Mouse (Mus musculus) monocyte, adult 2 months (primary cell): ENCODE results near the gene 1700113H08Rik.

ENCODE experiments used
- DNase-seq, 2 experiments: peaks; one replicate each; pipeline ENCODE4 v3.0.0; 2022; ENCODE audit warnings: low spot score in 2 of 2, low read depth in 1 of 2

The 1700113H08Rik gene

DNA sequence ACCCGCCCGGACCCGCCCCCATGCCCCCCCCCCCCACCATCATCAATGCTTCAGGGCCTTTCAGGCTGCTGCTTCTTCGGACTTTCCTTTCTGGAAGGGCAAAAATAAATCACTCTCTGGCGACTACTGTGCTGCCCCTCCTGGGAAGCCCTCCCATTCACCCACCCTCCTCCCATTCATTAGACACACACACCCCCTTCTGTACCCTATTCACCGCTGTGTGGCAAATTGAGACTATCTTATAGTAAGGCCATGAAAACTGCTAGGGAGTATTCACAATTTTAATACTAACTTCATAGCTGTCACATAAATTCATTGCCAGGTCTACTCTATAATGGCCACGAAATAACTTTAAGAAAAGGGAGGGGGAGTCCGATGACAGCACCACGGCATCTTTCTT lies 1.1 kb downstream of the 1700113H08Rik start:
- DNase-seq = no peak

DNA sequence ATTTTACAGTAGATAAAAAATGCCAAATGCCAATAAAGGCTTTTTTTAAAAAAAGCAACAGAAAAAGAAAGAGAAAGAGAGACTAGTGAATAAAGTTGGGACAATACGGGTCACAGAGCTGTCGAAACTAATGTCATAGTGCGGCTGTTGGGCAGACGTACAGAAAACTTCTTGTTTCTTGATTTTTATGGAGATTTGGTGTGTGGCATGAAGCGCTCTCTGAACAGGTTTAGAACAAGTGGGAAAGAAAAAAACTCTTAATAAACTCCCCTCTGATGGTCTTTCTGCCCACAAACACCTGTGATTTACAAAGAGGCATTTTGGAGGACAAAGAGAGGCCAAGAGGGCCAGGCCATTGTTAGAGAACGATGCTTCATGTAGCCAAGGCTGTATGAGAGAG lies 1.6 kb downstream of the 1700113H08Rik start:
- DNase-seq = no peak

DNA sequence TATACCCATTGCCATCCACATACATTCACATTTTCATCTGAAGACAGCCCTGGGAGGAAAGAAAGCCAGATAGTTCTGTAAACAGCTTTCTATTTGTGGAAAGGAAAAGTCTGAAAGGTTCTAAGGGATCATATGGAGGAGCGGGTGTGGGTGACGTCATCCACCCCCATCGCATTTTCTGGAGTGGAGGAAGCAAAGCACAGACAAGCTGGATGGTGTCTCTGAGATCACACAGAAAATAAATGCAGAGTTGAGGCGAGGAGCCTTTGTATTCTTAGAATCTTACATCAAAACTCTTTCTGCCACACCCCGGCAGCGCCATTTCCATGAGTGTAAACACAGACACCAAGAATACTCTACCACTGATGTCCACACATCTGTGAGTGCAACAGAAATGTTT lies 26.4 kb downstream of the 1700113H08Rik start:
- DNase-seq = no peak

DNA sequence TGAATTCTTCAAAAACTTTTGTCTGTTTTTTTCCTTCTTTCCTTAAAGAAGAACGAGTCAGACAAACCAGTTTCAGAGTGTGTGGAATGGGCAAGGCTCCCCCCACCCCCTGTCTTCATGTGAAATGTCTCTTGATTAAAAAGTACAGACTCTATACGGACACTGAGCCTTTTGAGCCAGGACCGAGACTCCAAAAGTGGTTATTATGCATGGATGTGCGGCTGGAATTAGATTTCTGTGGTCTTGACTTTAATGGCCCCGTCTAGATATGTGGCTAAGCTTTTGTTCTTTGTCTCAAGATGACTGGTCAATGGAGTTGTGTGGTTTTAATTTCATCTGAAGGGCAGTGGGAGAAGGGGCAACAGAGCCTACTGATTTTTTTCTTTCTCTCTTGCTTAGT lies 29.8 kb downstream of the 1700113H08Rik start:
- DNase-seq = no peak

DNA sequence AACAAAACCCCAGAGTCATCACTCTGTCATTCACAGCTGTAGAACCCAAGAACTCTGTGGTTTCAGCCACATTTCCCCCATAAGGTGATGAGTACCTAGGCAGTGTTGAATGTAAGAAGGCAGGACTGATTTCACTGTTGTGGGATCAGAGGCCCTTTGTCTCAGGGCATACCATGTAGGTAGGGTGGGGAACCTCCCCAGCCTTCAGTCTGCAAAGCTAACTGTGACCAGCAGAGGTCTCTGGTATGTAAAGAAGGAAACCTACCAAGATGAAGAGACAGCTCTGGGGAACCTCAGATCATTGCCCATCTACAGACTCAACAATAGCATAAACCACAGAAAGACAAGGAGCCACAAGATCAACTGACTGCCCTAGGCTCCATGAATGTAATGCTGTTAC lies 36.4 kb downstream of the 1700113H08Rik start:
- no peak for DNase-seq

DNA sequence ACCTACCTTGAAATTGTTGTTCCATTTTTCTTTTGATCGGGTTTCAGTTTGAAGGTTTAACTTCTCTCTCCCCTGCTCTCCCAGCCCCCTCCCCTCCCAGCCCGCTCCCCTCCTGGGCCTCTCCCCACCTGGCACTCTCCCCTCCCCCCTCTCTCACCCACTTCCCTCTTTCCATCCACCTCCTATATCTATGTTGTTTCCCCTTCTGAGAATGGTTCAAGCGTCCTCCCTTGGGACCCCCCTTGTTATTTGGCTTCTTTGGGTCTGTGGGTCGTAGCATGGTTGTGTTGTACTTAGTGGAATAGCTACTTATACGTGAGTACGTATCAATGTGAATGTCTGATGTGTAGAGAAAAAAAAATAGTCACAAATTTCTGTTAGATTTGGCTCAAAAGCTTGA lies 40.9 kb downstream of the 1700113H08Rik start:
- DNase-seq = no peak

DNA sequence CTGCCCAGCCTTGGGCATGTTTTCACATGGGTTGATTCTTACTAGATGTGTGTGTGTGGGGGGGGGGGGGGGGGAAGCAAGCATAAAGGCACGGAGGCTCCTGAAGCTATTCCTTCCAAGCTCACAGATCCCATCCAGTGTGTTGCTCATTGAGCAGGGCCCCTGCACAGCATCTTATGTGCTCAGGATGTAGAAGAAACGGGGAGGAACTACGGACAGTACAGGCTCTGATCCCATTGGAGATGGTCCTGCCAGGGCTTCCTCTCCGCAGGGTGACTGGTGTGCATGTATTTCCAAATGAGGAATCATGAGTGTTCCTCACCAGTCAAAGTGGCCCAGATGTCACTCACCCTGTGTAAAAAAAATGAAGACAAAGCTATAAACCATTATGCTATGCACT lies 42.8 kb downstream of the 1700113H08Rik start:
- no peak for DNase-seq

DNA sequence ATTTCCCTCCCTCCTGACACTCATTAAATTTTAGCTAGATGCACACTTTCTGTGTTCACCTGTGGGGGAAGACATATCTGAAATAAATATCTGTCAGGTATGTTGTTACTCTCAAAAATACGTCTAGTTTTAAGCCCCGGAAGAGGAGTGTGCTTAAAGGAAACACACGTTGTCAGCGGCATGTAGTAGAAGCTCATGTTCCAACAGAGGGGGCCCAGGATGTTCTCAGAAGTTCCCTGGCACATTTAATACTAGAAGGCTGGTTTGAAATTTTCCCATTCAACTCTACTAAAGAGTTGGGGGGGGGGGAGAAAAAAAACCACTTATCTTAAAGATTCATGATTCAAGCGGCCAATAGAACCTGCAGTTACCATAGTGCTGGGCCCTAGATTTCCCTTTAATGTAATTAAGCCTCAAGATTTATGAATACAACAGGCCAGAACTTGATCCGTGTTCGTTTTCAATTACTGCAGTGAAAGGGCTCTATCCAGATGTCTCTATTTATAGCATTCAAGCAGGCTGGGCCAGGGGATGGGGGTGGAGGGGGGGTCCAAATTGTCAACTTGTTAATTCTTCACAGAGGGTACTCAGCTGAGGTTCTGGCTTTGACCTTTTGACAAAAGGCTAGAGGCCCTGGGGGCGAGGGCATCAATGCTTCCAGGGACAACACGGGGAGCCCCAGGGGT lies 43.6 kb downstream of the 1700113H08Rik start:
- no peak for DNase-seq

DNA sequence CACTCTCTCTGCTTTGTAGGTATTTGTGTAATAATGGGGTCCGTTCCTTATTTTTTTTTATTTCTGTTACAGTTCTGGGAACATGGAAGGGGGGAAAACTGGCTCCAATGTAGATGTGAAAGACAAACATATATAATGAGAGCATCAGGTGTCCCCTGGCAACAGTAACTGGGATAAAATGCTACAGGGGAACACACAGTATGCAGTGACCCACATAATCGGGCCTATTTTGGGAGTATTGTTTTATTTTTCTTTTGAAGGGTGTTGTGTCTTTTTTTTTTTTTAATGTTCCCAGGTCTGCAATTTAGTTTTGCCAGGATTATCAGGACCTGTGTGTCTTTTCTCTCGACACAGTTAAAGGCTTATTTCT lies 44.1 kb downstream of the 1700113H08Rik start:
- DNase-seq = no peak

DNA sequence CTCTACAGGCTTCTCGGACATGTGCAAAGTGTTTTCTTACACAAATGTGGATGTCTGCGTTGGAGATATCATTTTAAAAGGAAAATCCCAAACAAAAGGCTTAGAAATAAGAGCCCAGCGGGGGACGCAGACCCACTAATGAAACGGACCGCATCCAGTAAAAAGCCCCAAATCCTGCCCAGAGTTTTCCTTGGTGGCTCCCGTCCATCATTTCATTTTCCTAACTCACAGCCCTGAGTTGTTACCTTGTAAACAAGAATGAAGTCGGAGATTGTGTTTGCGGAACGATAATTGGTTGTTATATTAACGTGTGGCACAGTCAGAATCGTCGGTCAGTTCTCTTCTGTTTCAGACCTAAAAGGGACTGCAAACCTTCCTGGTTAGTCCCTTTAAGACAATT lies 44.6 kb downstream of the 1700113H08Rik start:
- no peak for DNase-seq

DNA sequence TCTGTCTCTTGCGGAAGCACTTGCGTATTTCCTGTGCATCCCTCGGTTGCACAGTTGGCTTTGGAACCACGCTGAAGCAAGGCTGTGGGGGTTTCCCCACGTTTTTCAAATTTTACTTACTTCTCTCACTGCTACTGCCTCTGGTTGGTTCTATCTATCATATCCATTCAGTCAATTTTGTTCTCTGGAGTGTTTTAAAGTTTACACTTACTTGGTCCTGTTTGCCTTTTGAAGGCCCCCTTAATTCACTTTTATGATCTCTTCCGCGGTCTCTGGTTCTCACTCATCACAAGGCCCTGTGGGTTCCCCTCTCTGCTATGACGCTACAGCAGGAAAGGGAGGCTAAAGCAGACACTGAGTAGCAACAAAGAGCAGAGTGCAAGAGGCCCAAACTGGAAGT lies 45.4 kb downstream of the 1700113H08Rik start:
- DNase-seq = no peak

DNA sequence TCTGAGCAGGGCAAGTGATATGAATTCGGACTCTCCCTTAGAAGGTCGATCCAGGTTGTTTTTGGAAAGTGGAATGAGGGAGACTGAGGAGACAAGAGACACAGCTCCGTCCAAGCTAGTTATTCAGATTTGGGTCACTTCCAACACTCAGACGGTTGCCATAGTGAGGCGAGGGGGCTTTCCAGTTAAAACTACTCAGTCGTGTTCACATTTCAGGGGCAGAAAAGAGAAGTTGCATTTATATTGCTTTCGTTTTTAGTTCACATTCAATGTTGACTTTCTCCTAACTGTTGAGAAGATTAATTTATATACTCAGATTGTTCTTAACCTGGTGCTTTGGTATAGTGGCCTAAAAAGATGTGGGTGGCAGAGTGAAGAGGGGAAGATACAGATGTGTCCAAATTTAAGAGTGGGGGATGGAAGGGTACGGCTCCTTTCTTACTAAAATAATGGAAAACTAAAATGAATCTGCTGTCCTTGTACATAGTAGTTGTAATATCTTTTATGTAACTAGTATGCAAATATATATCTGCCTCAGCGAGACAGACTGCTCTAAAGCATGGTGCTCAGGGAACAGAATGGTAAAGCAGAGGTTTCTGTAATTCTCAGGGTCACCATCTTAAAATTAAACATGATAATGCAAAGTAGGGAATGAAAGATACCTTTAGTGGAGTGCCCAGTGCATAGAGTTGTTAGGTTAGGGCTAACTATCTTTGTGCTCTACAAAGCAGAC lies 49.9 kb downstream of the 1700113H08Rik start:
- DNase-seq = no peak

DNA sequence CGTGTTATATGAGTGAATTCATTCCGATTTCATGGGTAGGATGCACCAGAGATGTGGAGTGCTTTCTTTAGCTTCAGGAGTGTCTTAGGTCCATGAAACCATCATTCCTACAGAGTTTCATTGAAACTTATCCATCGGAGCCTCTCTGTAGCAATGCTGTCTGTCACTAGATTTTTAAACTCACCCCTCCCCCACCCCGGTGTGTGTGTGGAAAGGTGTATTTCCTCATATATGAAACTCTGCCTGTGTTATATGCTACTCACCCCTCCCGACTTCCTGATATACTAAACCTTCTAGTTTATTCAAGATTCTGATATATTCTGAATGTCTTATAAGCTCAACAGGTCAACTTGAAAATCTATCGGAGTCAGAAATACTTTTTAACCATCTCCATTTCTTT lies 50.5 kb downstream of the 1700113H08Rik start:
- DNase-seq = no peak

DNA sequence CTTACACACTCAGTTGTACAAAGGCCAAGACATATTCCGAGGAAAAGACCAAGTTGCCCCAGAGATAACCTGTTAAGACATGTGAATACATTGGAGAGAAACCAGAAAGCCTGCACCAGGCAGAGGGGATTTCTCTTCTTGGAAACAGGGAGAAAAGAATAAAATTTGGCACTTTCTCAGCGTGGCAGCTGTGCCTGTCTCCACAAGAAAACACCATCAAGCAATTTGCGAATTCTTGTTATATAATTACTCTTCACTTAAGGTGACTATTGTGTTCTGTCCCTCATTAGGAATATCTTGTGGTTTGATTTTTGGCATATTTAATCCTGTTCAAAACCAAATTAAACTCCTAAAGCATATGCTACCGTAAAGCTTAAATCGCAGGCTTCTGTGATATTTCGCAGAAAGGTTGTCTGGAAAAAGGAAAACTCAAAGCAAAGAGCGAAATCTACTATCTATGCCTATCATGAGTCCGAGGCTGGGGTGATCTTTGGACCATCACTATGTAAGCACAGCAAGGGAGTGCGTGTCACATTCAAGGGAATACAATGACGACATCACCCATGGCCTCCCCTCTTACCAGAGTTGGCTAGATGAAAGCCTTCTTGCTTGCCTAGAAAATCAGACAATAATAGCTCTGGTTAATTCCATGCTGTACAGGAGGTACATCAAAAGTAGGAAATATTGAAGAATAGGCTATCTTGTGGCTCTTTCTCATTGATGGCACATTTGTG lies 51.4 kb downstream of the 1700113H08Rik start:
- DNase-seq = no peak

DNA sequence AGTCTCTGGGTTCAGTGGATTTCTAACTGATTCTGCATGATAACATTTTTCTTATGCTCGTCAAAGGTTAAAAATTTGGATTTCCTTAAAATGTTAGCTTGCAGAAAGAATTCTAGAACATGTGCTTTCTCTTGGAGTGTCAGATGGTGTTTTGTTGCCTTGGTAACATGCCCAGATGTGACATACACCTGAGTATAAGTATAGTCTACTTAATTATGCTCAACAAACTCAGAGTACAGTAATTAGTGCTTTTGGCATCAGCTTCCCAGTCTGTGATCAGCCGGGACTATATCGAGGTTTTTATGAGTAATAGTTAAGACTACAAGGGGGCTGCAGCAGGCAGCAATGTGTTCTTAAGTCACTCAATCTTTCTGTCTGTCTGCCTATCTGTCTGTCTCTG lies 53.1 kb downstream of the 1700113H08Rik start:
- DNase-seq = no peak

DNA sequence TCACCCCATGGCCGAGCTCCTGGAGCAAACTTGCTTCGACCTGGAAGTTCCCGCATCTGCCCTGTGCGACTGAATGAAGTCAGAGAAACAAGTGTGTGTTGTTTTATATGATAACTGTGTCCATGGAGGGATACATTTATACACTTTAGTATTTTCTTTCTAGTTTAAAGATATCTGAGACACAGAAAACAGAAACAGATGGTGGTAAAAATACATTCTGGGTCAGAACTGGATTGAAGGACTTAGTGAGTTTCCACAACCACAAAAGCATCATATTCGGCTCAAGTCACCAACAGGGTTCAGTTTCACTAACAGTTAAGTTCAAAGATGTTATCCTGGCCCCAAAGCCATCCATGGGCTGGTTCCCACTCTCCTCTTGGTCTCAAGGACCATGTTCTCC lies 67.2 kb downstream of the 1700113H08Rik start:
- no peak for DNase-seq

DNA sequence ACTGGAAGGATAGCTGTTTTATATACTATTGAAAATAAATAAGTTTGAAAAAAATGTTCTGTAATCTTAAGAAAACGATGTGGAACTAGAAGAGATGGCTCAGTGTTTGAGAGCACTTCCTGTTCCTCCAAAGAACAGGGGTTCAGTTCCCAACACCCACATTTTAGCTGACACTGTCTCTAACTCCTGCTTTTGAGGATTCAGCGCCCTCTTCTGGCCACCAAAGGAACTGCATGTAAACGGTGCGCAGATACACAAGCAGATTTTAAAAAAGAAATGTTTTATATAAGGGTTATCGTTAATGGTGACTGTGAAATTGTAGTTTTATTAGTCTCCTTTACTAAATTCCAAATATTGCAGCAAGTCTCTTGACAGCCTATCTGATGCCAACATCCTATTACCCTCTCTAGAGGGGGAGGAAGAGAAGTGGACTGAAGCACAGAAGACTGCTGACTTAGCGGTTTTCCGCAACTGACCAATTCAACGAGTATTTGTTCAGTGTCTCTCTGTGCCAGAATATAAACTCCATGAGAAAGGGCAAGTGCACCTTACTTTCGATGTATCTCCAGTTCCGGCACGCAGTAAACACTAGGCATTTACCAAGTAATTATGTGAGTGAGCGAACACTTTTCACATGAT lies 68.5 kb downstream of the 1700113H08Rik start:
- DNase-seq = no peak

DNA sequence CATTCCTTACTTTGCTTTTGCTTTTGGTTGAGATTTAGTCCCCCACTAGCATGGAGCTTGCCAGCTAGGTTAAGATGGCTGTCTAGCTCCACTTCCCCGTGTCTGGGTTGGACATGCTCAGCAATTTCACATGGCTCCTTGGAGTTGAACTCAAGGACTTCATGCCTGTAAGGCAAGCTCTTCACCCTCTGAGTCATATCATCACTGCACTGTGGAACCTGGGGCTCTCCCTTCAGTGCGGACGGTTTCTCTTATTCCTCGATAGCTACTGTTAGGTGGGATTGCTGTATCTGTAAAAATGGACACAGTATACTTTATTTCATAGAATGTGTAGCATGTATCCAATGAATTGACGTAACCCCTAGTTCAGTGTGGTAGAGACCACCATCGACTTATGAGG lies 93.2 kb downstream of the 1700113H08Rik start:
- no peak for DNase-seq

DNA sequence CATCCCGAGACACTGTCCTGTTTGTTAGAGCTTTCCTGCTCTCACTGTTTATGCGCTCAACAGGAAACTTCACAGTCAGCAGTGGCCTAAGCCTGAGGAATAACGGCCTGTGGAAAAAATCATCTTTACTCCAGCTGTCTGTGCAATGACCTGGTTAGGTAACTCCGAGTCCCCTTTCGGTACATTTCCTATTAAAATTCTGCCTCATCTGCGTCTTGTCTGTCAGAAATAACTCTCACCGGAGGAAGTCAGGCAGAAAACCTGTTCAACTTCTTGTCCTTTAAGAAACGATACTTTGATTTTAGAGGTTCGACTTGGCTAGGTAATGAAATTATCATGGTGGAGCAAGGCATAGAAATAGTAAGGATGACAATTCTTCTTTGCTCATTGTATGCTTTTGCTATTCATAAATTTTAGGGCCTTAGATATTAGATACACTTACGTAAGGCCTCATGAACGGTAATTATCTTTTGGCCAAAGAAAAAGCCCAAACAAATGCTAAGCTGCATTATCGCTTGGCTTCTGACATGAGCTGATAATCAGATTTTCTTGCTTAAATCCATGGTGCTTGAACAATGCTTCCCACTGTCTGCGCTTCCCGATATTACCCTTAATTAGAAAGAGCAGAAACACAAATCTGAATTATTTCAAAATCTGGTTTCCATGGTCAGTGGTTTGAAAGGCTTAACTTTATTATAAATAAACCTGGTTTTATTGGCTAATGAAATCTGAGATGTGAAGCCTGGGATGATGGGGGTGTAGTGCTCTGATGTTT lies 96.1 kb downstream of the 1700113H08Rik start:
- no peak for DNase-seq

DNA sequence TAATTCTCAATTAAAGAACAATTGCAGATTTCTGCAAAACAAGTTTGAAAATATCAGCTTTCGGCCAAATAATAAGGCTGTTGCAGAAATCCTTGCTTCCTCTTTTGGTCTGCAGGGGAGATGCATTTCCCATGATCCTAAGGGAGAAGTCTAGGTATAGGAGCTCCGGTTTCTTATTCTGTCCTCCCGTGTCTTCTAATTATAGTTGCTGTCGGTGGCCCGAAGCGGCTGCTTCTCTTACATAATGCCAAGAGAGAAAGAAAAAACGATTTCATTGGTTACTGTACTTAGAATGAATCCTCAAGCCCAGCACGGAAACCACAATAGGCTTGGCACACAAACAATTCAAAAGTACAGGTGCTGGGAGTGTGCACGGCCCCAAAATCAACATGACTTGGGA lies 101.9 kb downstream of the 1700113H08Rik start:
- DNase-seq = no peak

DNA sequence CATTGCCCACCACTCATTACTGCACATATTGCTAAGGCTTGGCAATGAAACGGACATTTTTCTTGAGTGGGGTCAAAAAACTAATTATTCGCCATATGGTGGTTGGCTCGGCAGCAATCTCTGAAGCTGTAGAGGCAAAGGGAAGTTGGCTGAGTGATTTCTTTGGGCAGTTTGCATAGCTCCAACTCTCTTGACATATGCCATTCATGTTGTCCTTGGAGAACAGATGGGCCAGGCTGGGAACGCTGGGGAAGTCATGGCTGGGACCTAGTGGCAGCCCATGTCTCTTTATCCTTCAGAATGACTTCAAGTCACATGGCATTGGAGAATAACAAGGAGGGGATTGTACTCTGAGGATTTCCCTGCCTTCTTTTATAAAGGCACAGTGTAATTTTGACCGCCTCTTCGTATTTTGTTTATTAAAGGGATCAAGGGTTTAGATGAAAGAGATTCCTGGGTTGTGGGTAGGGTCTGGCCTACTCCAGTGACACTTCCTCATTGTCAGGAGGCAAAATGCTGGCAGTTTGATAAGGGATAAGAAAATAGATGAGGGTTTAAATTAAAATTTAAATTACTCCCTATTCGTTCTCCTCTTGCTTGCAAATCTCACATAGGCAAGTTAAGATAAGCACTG lies 138.4 kb downstream of the 1700113H08Rik start:
- no peak for DNase-seq
